Mouse (Mus musculus): ENCODE results near the gene Gm8439.

The Gm8439 gene

GRCm38 (mm10) chr4:120649369-120650207, 61.0 kb downstream of the Gm8439 start:
- H3K36me3 ChIP-seq (ENCODE audit: insufficient read depth, low read length), result no peaks in the 10 kb centered on the region
- peaks cover 15% of the 10 kb centered on the region for H3K9me3 ChIP-seq (ENCODE audit: low read length)
- peak overlapping the region; percentile 78 for H3K4me3 ChIP-seq (replicated peaks; ENCODE audit: low read length)
- peaks cover 13% of the 10 kb centered on the region for H3K4me1 ChIP-seq (replicated peaks; ENCODE audit: low read depth, low read length)
- no peak for TF ChIP-seq NANOG (IDR thresholded peaks at IDR 0.05; ENCODE audit: borderline replicate concordance, low read length)
- no peak for TF ChIP-seq POU5F1 (IDR thresholded peaks at IDR 0.05; ENCODE audit: borderline replicate concordance, low read length)
- no peak for TF ChIP-seq CTCF (conservative IDR thresholded peaks at IDR 0.05; ENCODE audit: low read length)
- peaks cover 72% of the 10 kb centered on the region for H3K27me3 ChIP-seq (ENCODE audit: insufficient read depth, low read length)

- TF ChIP-seq CTCF (conservative IDR thresholded peaks at IDR 0.05; ENCODE audit: low read length) (no peak), POU5F1 (IDR thresholded peaks at IDR 0.05; ENCODE audit: borderline replicate concordance, low read length) (no peak), NANOG (IDR thresholded peaks at IDR 0.05; ENCODE audit: borderline replicate concordance, low read length) (no peak)
- peaks cover 79% of the 10 kb centered on the region for H3K27me3 ChIP-seq (ENCODE audit: insufficient read depth, low read length)
- H3K9me3 ChIP-seq (ENCODE audit: low read length), result peaks cover 15% of the 10 kb centered on the region
- peak overlapping the region; percentile 78 for H3K4me3 ChIP-seq (replicated peaks; ENCODE audit: low read length)
- no peaks in the 10 kb centered on the region for H3K36me3 ChIP-seq (ENCODE audit: insufficient read depth, low read length)
- peaks cover 13% of the 10 kb centered on the region for H3K4me1 ChIP-seq (replicated peaks; ENCODE audit: low read depth, low read length)
Measured at GRCm38 (mm10) chr4:120650208-120650592, 61.7 kb downstream of the Gm8439 start.

- peaks cover 64% of the 10 kb centered on the region for H3K27me3 ChIP-seq (ENCODE audit: insufficient read depth, low read length)
- H3K4me3 ChIP-seq (replicated peaks; ENCODE audit: low read length), result no peak overlapping the region
- H3K36me3 ChIP-seq (ENCODE audit: insufficient read depth, low read length), result no peaks in the 10 kb centered on the region
- H3K9me3 ChIP-seq (ENCODE audit: low read length), result 0 out of 2 replicates have a peak, but pooled peaks cover 8% of the 10 kb centered on the region
- TF ChIP-seq POU5F1 (IDR thresholded peaks at IDR 0.05; ENCODE audit: borderline replicate concordance, low read length) (no peak), CTCF (conservative IDR thresholded peaks at IDR 0.05; ENCODE audit: low read length) (no peak), NANOG (IDR thresholded peaks at IDR 0.05; ENCODE audit: borderline replicate concordance, low read length) (no peak)
- no peaks in the 10 kb centered on the region for H3K4me1 ChIP-seq (replicated peaks; ENCODE audit: low read depth, low read length)
Measured at GRCm38 (mm10) chr4:120655898-120656297, 67.4 kb downstream of the Gm8439 start.

Measured in E14TG2a.4 (cell line).